Mouse (Mus musculus) heart, adult 2 months (tissue): ENCODE measurements around the gene Slc43a2.

Source experiments
- CTCF ChIP-seq: fragments of 200-600 bp; IDR thresholded peaks from 2 replicates; pipeline ENCODE4 v1.8.1; 2022; ENCODE audit warnings: antibody characterized with exemption, mild to moderate bottlenecking, moderate library complexity
- EP300 ChIP-seq: fragments of 200-500 bp; IDR thresholded peaks from 2 replicates; pipeline ENCODE4 v1.6.1; 2011; ENCODE audit warnings: low read depth, low read length, control low read depth; ENCODE audit not compliant: insufficient read depth
- POLR2A ChIP-seq: fragments of 200-500 bp; IDR thresholded peaks from 2 replicates; pipeline ENCODE4 v1.6.1; 2011; ENCODE audit warnings: mild to moderate bottlenecking, low read depth, low read length, control low read depth; ENCODE audit not compliant: insufficient read depth

DNA sequence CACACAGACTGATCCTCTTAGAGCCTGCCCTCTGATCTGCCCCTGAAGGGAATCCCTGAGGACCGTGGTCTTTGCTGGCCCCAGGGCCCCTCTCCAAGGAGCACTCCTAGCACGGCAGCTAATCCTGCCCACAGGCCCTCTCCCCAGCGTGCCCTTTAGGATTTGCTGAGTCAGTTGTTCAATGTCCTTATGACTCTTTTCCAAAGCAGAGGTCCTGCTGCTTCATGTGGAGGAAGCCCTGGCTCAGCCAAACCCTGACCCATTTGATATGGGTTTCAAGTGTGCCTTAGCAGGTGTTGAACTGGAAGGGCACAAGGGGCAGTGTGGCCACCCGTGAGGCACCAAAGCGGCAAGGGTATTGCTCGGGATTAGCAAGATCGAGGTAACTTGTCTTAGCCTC lies 64.3 kb downstream of the Slc43a2 start:
- TF ChIP-seq CTCF (no peak), EP300 (no peak), POLR2A (no peak)
